Mouse (Mus musculus) lung, adult 2 months (tissue): ENCODE measurements around the gene Cryba2. TPM values are rescaled to one million over a fixed set of nuclear protein-coding genes. Genes with fewer than 3 reads are reported as not detected.

ENCODE experiments used
- DNase-seq: peaks from one replicate; pipeline ENCODE4 v3.0.0; 2022
- H3K4me1 ChIP-seq: fragments of 200-500 bp; 2 replicates; pipeline ENCODE4 v1.6.1; 2011; ENCODE audit warnings: low read length; ENCODE audit not compliant: control insufficient read depth, insufficient read depth
- H3K4me3 ChIP-seq: fragments of 200-500 bp; replicated peaks from 2 replicates; pipeline ENCODE3; 2011; ENCODE audit warnings: low read depth, mild to moderate bottlenecking, control low read depth, low read length; ENCODE audit errors: extremely low read depth
- CTCF ChIP-seq: fragments of 200-500 bp; IDR thresholded peaks from 2 replicates; pipeline ENCODE4 v1.5.1; 2011; ENCODE audit warnings: mild to moderate bottlenecking, low read length, control low read depth; ENCODE audit not compliant: insufficient read depth
- POLR2A ChIP-seq: fragments of 200-500 bp; IDR thresholded peaks from 2 replicates; pipeline ENCODE4 v1.6.1; 2011; ENCODE audit warnings: low read depth, mild to moderate bottlenecking, control low read depth, low read length, borderline replicate concordance; ENCODE audit errors: extremely low read depth
- WGBS: fragments of 180-500 bp; shearing (Covaris S2); methylation state at CpG from one replicate; pipeline ENCODE4 v1.1.7; 2018; 5-methylcytosine and 5-hydroxymethylcytosine counted together
- polyA plus RNA-seq: library from polyadenylated mRNA; depleted of rRNA; stranded (reverse); fragments of >200 nt; gene quantifications from 2 replicates; pipeline ENCODE4 v1.2.3, GENCODE M21; 2012

Cryba2 gene
- polyA plus RNA-seq, 1 experiment: not detected

DNA sequence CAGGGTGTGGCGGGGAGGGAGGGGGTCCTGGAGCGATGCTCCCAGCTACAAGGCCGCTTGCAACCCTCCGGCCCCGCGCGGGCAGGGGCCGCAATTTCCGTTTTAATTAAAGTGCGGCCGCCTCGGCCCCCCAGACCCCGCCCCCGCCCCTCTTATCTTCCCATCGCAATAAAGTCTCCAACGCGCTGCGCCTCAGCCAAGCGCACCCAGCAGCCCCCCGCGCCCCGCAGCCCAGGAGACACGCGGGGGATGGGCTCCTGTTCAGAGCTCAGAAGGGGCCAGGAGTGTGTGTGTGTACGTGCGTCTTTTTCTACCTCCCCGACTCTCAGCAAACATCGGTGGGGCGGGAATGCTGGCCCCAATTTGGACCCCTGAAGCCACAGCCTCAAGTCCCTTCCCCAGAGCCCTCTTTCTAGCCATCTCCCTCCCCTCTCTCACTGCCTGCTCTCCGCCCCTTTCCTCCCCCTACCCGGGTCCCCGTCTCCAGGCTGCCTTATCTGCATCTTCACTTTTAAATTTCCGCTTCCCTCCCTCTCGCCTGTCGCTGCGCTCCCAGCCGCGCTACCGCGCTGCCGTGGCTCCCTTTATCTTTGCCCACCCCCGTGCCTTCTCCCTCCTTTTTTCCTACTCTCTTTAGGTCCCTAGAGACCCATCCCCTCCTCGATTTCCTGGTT lies 7.4 kb downstream of the Cryba2 start, which contains the start of gene Fev:
TSS of gene Fev (minus strand) at position 51 of the 674 bp plus-strand sequence.
- H3K4me3 ChIP-seq: no peak within 1 kb of the TSS
- H3K4me1 ChIP-seq: peaks cover 5% of the 10 kb centered on the region; the same call in 1 of the 2 replicates
- TF ChIP-seq POLR2A (no peak), CTCF (no peak)

DNA sequence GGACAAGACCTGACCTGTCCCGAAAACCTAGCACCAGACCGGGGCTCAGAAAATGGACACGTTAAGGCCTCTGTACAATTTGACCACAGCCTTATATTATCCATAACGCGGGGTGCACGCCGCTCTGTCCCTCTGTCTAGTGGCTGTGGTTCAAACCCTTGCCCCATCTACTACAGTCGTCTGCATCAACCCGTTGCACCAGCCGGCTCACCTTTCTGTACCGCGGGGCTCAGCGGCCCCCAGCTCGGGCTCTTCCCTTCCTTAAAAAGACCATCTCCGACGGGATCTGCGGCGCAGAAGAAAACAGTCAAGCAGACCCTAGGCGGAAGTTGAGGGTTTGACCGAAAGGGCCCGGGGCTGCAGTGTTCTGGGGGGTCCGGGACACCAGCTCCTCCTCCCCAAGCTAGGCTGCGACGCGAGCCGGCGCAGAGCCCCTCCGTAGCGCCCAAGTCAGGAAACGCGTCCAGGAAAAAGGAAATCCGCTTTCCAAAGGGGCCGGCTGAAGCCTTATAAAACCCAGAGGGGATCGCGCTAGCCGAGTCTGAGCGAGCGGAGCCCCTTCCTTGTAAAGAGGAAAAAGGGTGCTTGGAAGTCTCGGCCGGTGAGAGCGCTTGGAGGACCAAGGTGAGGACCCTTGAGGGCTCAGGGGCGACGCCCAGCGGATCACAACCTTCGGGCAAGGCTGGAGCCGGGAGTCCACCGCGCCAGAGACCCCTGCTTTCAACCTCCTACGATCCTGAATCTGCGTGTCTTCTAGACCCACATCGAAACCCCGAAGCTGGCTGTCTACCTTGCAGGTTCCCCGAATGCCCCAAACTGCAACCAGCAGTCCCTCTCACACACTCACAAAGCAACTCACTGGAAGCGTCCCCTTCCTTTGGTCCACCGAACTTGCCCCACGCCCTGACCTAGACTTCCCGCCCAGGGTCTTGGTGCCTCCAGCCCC lies 8.5 kb downstream of the Cryba2 start:
- Histone ChIP-seq H3K4me3 (no peak overlapping the region), H3K4me1 (peaks cover 5% of the 10 kb centered on the region; the same call in 1 of the 2 replicates)
- 1% methylated on average over 57 of the region's 57 CpGs for WGBS
- DNase-seq: no peak
- no peak for TF ChIP-seq CTCF
- no peak for TF ChIP-seq POLR2A

More for the DNA sequence above, 7.4 kb downstream of the Cryba2 start, which contains the start of gene Fev:
- WGBS: 2% methylated on average over 43 of the region's 43 CpGs
- DNase-seq: no peak

DNA sequence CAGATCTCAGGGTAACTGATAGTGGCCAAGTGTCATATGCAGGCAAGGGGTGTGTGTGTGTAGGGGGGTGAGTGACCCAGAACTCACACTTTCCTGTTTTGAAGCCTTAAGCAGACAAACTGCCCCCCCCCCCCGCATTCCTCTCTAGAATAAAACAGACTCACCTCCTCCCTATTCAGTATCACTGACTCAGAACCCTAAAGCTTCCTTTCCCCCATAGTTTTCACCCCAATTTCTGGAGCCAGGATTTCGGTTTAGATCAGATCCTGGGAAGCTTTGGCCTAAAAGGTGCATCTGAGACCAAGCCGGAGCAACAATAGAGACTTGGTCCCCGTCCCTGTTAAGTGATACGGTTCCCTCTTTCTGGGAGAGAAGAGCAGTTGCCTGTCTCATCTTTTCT lies 9.5 kb downstream of the Cryba2 start:
- 19% methylated on average over 5 of the region's 5 CpGs for WGBS
- Histone ChIP-seq H3K4me1 (peaks cover 5% of the 10 kb centered on the region; the same call in 1 of the 2 replicates), H3K4me3 (no peak overlapping the region)
- no peak for DNase-seq
- TF ChIP-seq CTCF: no peak
- TF ChIP-seq POLR2A: no peak

DNA sequence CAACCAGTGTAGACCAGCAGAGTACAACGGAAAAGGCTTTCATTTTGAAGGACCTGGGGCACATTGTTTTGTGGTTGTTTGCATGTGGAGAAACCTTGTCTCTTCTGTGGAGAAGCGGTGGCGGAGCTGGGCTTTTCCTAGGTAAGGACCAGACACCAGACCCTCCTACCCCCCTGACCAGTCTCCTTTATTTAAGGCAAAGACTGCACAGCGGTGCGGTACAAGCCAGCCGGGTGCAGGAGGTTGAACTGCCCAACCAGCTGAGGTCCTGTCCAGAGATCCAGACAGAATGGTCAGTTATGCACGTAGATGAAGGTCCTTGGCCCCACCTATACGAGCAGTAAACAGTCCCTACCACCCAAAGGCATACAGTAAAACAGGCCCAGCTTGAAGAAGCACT lies 10.1 kb downstream of the Cryba2 start:
- DNase-seq: no peak
- H3K4me1 ChIP-seq: peaks cover 5% of the 10 kb centered on the region; the same call in 1 of the 2 replicates
- TF ChIP-seq CTCF (no peak), POLR2A (no peak)
- no peak overlapping the region for H3K4me3 ChIP-seq
- 7% methylated on average over 8 of the region's 8 CpGs for WGBS

DNA sequence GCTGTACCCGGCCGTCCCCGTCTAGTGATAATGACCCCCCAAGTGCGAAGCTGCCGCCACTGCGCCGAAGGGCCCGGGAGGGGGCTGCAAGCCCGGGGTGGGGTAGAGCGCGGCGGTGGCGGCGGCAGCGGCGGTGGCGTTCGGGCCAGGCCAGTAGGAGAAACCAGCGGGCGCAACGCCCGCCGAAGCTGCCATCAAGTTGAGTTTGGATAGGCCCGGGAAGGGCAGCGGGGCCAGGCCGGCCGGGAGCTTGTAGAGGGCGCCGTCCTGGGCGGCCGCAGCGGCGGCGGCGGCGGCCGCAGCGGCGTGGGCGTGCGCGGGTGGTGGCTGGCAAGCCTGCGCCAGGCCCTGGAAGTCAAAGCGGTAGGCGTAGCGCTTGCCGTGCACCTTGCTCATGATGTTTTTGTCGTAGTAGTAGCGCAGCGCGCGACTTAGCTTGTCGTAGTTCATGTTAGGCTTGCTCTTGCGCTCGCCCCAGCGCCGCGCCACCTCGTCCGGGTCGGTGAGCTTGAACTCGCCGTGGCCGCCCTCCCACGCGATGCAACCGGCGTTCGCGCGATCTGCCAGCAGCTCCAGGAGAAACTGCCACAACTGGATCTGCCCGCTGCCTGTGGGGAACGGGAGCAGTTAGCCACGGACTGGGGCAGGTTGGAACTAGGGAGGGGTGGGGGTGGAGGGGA lies 10.7 kb downstream of the Cryba2 start:
- 3% methylated on average over 74 of the region's 74 CpGs for WGBS
- no peak for TF ChIP-seq CTCF
- TF ChIP-seq POLR2A: no peak
- DNase-seq: no peak
- Histone ChIP-seq H3K4me3 (peak overlapping the region; percentile 4), H3K4me1 (peaks cover 5% of the 10 kb centered on the region; the same call in 1 of the 2 replicates)

DNA sequence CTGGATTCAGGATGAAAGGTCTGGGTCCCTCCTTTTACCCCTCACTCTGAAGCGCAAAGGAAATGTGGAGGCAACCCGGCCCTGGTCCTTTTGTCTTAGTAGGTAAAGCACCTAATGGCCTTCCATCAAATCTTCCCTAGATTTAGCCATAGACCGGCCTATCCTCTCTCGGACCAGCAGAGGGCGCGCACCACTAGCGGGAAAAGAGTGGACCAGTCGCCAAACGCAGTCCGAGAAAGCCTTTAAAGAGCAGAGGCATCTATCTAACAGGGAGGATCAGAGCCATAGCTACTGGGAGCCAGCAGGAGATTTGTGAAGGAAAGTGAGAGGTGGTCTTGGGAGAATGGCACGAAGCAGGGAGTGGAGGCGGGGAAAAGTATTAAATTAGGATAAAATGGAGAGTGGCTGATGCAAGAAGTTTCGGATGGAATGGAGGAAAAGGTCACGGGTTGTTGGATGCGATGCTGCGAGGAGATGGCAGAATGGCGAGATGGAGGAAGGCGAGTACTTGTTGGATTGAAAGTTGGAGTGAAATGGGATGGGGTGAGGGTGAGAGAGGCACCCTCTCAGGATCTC lies 12.1 kb downstream of the Cryba2 start:
- DNase-seq: peak; percentile 57
- 6% methylated on average over 18 of the region's 18 CpGs for WGBS
- TF ChIP-seq CTCF (peak; percentile 83), POLR2A (no peak)
- Histone ChIP-seq H3K4me1 (peaks cover 5% of the 10 kb centered on the region; the same call in 1 of the 2 replicates), H3K4me3 (no peak overlapping the region)

DNA sequence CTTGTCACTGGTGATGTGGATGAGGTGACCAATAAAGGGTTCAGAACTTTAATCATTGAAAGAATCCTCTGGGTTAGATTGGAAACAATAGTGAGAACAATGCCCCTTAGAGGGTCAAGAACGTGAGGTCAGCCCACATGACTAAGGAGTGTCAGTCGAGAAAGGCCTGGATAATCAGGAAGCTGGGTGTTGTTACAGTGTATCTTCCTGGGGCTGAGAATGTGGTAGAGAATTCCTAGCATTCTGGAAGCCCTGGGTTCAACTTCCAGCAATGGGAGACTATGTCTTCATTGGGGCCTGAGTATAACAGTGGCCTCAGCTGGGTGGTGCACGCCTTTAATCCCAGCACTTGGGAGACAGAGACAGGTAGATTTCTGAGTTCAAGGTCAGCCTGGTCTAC lies 15.7 kb downstream of the Cryba2 start:
- TF ChIP-seq CTCF: no peak
- no peak for TF ChIP-seq POLR2A
- no peak for DNase-seq
- 41% methylated on average over 3 of the region's 3 CpGs for WGBS
- peaks cover under 1% of the 10 kb centered on the region; the same call in 1 of the 2 replicates for H3K4me1 ChIP-seq
- no peak overlapping the region for H3K4me3 ChIP-seq

DNA sequence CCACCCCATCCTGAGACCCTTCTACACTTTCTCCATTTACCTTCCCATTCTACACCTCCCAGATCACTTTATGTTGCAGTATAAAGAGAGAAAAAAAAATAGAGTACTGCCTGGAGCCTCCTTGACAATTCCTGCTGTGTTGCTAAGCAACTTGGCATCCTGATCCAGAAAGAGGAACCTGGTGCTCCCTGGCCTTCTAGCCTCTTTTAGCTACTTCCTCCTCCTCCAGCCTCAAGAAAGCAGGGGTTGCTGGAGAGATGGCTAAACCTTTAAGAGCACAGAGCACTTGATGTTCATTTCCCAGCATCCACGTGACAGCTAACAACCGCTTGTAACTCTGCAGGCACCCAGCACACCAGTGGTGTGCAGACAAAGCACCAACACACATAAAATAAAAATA lies 20.7 kb downstream of the Cryba2 start:
- no peak for DNase-seq
- no peak overlapping the region for H3K4me3 ChIP-seq
- 54% methylated on average over 2 of the region's 2 CpGs for WGBS
- TF ChIP-seq CTCF: no peak
- no peak for TF ChIP-seq POLR2A
- no peaks in the 10 kb centered on the region for H3K4me1 ChIP-seq

DNA sequence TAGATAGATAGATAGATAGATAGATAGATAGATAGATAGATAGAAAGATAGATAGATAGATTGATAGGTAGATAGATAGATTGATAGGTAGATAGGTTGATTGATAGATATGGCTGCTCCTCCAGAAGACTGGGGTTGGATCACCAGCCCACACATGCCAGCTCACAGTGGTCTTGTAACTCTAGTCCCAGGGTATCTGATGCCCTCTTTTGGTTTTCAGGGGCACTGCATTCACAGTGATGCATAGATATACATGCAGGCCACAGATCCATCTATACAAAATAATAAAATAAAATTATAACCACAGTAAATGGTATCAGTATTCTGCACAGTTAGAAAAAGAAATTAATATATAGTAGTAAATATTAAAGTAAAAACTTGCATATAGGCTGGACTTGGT lies 31.2 kb downstream of the Cryba2 start:
- DNase-seq: no peak
- TF ChIP-seq POLR2A (no peak), CTCF (no peak)
- no peak overlapping the region for H3K4me3 ChIP-seq
- H3K4me1 ChIP-seq: no peaks in the 10 kb centered on the region
